Mouse (Mus musculus) testis, postnatal 10 days (tissue): ENCODE measurements around the gene Mgmt.

Experiments used
- DNase-seq: peaks from one replicate; pipeline ENCODE4 v3.0.0; 2021; ENCODE audit warnings: low spot score

Mgmt gene

GRCm38 (mm10) chr7:137121243-137121858 is 226.9 kb downstream of the Mgmt start:
- DNase-seq = no peak

DNA sequence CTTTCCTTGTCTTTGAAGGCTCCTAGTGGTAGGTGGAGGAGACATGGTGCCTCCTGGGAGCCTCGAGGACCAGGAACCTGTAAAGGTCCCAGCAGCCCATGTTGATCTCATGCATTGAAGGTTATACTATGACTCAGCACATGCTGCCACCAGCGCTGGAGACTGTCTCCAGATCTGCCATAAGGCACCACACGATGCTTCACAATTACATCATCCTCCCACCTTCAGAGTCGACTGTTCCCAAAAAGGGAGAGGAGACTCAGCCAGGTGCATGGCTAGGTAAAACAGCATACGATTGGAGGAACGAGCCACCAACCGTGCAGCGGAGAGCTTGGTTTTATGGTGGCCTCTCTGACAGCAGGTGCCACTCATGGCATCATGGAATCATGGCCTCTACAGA is 234.3 kb downstream of the Mgmt start:
- DNase-seq = no peak

DNA sequence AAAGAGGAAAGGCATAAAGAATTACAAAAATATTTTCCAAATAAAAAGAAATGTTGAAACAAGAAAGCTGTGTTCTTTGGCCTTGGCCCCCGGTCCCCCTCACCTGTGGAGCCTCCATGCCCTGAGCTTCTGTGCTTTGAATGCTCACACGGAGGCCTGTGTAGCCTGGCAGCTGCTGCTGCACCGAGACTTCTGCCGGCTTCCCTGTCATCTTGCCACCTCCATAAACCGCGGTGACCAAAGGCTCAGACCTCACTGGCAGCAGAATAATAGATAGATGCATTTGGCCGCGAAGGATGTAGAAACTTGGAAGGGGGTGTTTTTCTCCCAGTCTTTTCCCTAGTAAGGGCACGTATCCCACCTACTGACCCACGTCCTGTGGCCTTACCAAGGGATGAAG is 235.8 kb downstream of the Mgmt start:
- no peak for DNase-seq

DNA sequence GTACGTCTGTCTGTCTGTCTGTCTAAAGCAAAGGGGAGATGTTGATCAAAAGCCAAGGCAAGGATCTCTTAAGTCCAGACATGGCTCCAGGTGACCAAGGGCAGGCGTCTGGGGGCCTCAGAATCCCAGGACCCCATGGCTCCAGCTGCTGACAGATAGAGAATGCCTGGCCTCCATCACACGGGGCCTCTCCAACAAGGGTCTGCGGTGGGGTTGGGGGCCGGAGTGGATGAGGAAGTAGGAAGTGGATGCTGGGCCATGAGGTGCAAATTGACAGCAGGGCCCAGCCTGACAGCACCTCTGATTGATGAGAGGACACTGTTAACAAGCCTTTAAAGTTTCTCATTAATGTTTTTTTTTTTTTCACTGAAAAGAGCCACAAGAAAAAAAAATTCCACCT is 237.5 kb downstream of the Mgmt start:
- no peak for DNase-seq

DNA sequence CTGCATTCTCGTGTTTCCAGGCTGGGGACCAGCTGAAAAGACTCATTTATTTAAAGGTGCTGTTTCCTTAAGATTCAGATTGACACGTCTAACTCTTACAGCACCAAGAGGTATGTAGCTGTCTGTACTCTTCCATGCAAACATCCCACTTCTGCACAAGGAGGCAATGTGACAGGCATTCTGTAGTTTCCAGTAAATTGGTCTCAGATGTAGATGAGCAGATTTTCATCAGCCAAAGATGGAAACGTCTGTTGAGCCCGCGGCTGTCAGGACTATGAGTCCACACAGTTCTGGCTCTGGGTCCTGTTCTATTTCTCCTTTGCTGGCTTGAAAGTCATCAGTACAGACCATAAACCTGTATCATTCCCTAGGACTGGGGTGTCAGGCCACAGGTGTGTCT is 243.7 kb downstream of the Mgmt start:
- DNase-seq = no peak

DNA sequence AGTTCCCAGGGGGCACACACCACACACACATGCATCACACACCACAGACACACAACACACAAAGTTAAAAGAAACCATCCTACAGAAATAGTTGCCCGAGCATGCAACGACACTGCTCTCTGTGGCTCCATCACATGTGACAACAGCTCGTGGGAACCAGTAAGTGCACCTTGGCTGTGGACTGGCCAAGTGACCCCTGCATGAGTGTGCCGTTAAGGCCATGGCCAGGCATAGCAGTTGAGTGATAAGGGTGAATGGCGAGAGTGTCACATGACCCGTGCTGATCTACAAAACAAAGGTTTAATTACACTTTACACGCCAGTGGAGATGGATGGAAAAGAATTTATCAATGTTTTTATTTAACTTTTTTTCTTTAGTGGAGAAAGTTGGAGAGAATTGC is 245.9 kb downstream of the Mgmt start:
- no peak for DNase-seq

GRCm38 (mm10) chr7:137141386-137141785 is 247.0 kb downstream of the Mgmt start:
- no peak for DNase-seq

GRCm38 (mm10) chr7:137147101-137147500 is 252.7 kb downstream of the Mgmt start:
- DNase-seq = no peak

GRCm38 (mm10) chr7:137151854-137152253 is 257.4 kb downstream of the Mgmt start:
- DNase-seq = no peak

- no peak for DNase-seq
Observed at GRCm38 (mm10) chr7:137154623-137155022, 260.2 kb downstream of the Mgmt start.

GRCm38 (mm10) chr7:137159086-137159485 is 264.7 kb downstream of the Mgmt start:
- DNase-seq = no peak

GRCm38 (mm10) chr7:137172278-137172677 is 277.9 kb downstream of the Mgmt start:
- no peak for DNase-seq
